Mouse (Mus musculus): ENCODE measurements at regions not wholly inside any gene's neighbourhood (a gene's known extent, or its start where the extent isn't known, plus 50 kb on each side); places are given as distances from the start of the nearest gene placed in this dataset.
A peak's percentile ranks its signal among the peaks of the same experiment; 100 is the strongest.

DNA sequence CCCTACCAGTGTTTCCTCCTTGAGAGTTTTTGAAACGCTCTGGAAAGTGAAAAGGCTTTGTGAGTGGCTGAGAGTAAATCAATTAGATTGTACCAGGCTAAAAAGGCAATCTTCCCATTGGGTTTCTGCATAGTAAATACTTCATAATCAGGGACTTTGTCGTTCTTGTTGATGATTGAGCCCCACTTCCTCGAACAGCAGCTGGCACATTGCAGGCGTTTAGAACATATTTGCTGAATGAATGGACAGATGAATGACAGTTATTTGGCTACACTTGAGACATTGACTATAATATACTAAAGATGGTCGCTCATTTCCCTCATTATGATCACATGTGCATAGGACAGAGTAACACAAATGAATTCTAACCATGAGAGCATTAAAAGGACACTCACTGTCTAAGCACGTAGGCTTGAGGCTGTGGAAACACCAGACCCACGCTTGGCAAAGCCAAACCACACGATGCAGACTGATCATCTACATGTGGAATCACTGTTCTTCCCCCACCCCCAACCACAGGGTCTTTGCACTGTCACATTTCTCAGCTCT, 90.7 kb upstream of the Tyw5 start:
- H3K9ac ChIP-seq (ENCODE audit: low read length) = no peak overlapping the region
- 46% methylated on average over 8 of the region's 8 CpGs for WGBS
- H3K4me3 ChIP-seq (ENCODE audit: low read length) = no peak overlapping the region
- H3K9me3 ChIP-seq (ENCODE audit: control insufficient read depth, low read length) = no peaks in the 10 kb centered on the region
- peak; percentile 20; the same call in 1 of the 2 replicates for ATAC-seq (ENCODE audit: low read depth)
- H3K4me1 ChIP-seq (replicated peaks; ENCODE audit: control insufficient read depth, insufficient read depth, low read length) = no peaks in the 10 kb centered on the region; the same call in 1 of the 2 replicates
- H3K4me2 ChIP-seq (ENCODE audit: low read depth, low read length) = no peak overlapping the region
- no peaks in the 10 kb centered on the region for H3K27me3 ChIP-seq (ENCODE audit: control insufficient read depth, insufficient read depth, low read depth, low read length)
- no peak overlapping the region for H3K27ac ChIP-seq (ENCODE audit: low read length)
- H3K36me3 ChIP-seq (ENCODE audit: control insufficient read depth, insufficient read depth, low read length) = no peaks in the 10 kb centered on the region

DNA sequence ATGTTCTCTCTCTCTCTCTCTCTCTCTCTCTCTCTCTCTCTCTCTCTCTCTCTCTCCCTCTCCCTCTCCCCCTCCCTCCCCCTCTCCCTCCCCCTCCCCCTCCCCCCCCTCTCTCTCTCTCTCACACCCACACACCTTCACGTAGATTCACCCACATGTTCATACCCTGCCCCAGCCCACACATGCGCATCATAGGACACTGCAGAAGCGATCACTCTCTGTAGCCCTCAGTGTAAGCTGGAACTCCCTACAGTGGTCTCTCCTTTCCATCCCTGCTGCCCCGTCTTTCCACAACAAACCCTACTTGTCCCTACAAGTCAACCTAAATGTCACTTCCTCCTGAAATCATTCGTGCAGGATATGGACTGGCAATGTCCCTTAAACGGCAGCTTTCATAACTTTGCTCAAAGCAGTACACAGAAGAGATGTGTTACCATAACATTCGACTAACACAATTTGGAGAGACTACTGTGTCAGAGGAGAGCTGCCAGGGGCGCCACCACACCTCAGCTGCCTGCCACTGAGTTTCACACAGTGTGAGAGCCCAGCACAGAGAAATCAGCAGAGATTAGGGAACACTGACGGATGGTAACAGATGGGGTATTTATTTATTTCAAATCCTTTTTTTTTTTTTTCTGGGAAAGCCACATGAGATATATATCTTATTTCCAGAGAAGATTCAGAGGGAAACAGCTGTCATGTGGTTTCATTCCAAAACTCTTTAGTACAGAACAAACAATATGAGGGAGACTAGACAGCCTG, 103.6 kb upstream of the Tyw5 start:
- no peak overlapping the region for H3K27ac ChIP-seq (ENCODE audit: low read length)
- no peak for ATAC-seq (ENCODE audit: low read depth)
- 52% methylated on average over 9 of the region's 9 CpGs for WGBS

DNA sequence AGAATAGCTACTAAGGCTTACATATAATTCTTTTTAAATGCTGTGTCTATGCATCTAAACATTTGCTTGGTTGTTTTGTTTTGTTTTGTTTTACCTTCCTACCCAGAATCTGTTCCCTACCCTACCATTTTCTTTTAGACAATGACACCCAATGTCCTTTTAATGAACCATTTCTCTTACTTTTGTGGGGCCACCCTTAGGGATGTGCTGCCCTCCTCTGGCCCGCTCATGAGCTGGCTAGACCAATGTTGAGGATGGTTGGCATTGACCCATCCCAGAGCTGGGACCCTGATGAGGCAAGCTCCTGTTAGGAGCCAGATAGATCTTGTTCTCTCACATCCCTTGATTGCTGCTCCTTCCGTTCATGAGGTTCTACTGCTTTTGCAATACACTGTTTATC, 105.0 kb upstream of the Tyw5 start:
- H3K27ac ChIP-seq (ENCODE audit: low read length) = no peak overlapping the region
- no peak for ATAC-seq (ENCODE audit: low read depth)
- 82% methylated on average over 2 of the region's 2 CpGs for WGBS

More for the DNA sequence above, 103.6 kb upstream of the Tyw5 start:
- H3K36me3 ChIP-seq (ENCODE audit: control insufficient read depth, insufficient read depth, low read length) = no peaks in the 10 kb centered on the region
- no peaks in the 10 kb centered on the region for H3K9me3 ChIP-seq (ENCODE audit: control insufficient read depth, low read length)
- H3K4me2 ChIP-seq (ENCODE audit: low read depth, low read length) = no peak overlapping the region
- no peak overlapping the region for H3K9ac ChIP-seq (ENCODE audit: low read length)
- H3K27me3 ChIP-seq (ENCODE audit: control insufficient read depth, insufficient read depth, low read depth, low read length) = no peaks in the 10 kb centered on the region
- H3K4me3 ChIP-seq (ENCODE audit: low read length) = no peak overlapping the region
- 0 out of 2 replicates have a peak, but pooled peaks cover 2% of the 10 kb centered on the region for H3K4me1 ChIP-seq (replicated peaks; ENCODE audit: control insufficient read depth, insufficient read depth, low read length)

DNA sequence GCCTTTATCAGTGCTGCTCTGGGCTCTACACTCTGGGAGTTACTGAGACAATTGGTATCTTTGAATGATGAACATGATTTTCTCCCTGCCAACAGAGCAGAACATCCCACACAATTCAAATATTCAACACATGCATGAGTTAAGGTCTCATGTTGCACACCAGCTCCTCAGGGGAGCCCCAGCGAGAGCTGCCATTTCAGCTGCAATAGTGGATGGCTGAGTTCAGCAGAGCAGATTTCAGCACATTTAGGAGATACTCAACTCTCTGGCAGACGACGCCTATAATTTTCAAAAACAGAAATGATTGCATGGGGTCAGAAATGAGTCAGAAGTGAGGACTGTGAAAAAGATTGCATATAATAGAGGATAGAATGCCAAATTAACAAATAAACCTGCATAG, 105.6 kb upstream of the Tyw5 start:
- Histone ChIP-seq H3K4me2 (ENCODE audit: low read depth, low read length) (no peak overlapping the region), H3K9ac (ENCODE audit: low read length) (no peak overlapping the region), H3K27ac (ENCODE audit: low read length) (no peak overlapping the region), H3K4me1 (replicated peaks; ENCODE audit: control insufficient read depth, insufficient read depth, low read length) (0 out of 2 replicates have a peak, but pooled peaks cover 2% of the 10 kb centered on the region), H3K27me3 (ENCODE audit: control insufficient read depth, insufficient read depth, low read depth, low read length) (no peaks in the 10 kb centered on the region), H3K9me3 (ENCODE audit: control insufficient read depth, low read length) (no peaks in the 10 kb centered on the region), H3K4me3 (ENCODE audit: low read length) (no peak overlapping the region), H3K36me3 (ENCODE audit: control insufficient read depth, insufficient read depth, low read length) (no peaks in the 10 kb centered on the region)
- no peak for ATAC-seq (ENCODE audit: low read depth)
- 76% methylated on average over 3 of the region's 3 CpGs for WGBS

More for the DNA sequence above, 105.0 kb upstream of the Tyw5 start:
- H3K4me3 ChIP-seq (ENCODE audit: low read length) = no peak overlapping the region
- H3K27me3 ChIP-seq (ENCODE audit: control insufficient read depth, insufficient read depth, low read depth, low read length) = no peaks in the 10 kb centered on the region
- H3K9ac ChIP-seq (ENCODE audit: low read length) = no peak overlapping the region
- H3K4me1 ChIP-seq (replicated peaks; ENCODE audit: control insufficient read depth, insufficient read depth, low read length) = 0 out of 2 replicates have a peak, but pooled peaks cover 2% of the 10 kb centered on the region
- no peak overlapping the region for H3K4me2 ChIP-seq (ENCODE audit: low read depth, low read length)
- H3K9me3 ChIP-seq (ENCODE audit: control insufficient read depth, low read length) = no peaks in the 10 kb centered on the region
- H3K36me3 ChIP-seq (ENCODE audit: control insufficient read depth, insufficient read depth, low read length) = no peaks in the 10 kb centered on the region

DNA sequence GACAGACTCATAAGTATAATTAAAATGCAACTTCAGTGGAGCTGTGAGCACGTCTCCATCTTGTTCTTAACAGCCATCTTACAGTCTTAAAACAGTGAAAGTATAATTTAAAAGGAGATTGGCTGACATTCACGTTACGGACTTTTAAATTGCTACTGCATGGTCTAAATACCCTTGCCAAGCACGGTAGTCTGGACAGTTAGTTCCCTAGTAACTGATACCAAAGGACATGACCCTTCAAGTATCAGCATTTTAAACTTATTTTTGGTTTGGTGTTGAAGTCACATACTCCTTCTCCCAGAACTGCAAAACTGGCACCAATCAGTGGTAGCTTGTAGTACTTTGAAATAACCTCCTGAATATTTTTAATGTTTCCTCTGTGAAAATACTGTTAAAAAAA, 119.1 kb upstream of the Tyw5 start:
- Histone ChIP-seq H3K27ac (ENCODE audit: low read length) (no peak overlapping the region), H3K4me1 (replicated peaks; ENCODE audit: control insufficient read depth, insufficient read depth, low read length) (peaks cover 2% of the 10 kb centered on the region; the same call in 1 of the 2 replicates), H3K9me3 (ENCODE audit: control insufficient read depth, low read length) (no peaks in the 10 kb centered on the region), H3K4me2 (ENCODE audit: low read depth, low read length) (no peak overlapping the region), H3K4me3 (ENCODE audit: low read length) (no peak overlapping the region), H3K27me3 (ENCODE audit: control insufficient read depth, insufficient read depth, low read depth, low read length) (no peaks in the 10 kb centered on the region), H3K36me3 (ENCODE audit: control insufficient read depth, insufficient read depth, low read length) (no peaks in the 10 kb centered on the region), H3K9ac (ENCODE audit: low read length) (no peak overlapping the region)
- ATAC-seq (ENCODE audit: low read depth) = no peak
- 63% methylated on average over 4 of the region's 4 CpGs for WGBS

DNA sequence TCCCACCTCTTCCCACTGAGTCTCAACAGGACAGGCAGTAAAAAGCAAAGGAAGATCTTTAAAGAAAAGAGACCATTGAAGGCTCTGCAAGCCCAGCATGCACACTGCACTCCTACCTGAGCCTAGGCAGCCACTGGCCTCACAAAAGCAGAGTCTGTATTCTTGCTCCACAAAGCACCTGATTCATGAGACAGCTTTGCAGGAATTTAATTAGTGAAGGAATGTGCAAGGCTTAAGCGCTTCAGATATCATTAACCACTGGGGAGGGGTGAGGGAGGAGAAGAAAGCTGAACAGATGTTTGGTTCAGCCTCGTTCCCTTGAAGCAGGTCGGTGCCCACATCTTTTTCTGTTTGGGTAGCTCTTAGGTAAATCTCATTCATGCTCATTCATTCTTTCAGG, 121.8 kb upstream of the Tyw5 start:
- H3K27me3 ChIP-seq (ENCODE audit: control insufficient read depth, insufficient read depth, low read depth, low read length) = no peaks in the 10 kb centered on the region
- no peak overlapping the region for H3K4me3 ChIP-seq (ENCODE audit: low read length)
- H3K27ac ChIP-seq (ENCODE audit: low read length) = no peak overlapping the region
- 38% methylated on average over 3 of the region's 3 CpGs for WGBS
- no peak overlapping the region for H3K9ac ChIP-seq (ENCODE audit: low read length)
- no peaks in the 10 kb centered on the region for H3K36me3 ChIP-seq (ENCODE audit: control insufficient read depth, insufficient read depth, low read length)
- H3K4me1 ChIP-seq (replicated peaks; ENCODE audit: control insufficient read depth, insufficient read depth, low read length) = peaks cover 2% of the 10 kb centered on the region; the same call in 1 of the 2 replicates
- H3K9me3 ChIP-seq (ENCODE audit: control insufficient read depth, low read length) = no peaks in the 10 kb centered on the region
- ATAC-seq (ENCODE audit: low read depth) = no peak
- H3K4me2 ChIP-seq (ENCODE audit: low read depth, low read length) = no peak overlapping the region

DNA sequence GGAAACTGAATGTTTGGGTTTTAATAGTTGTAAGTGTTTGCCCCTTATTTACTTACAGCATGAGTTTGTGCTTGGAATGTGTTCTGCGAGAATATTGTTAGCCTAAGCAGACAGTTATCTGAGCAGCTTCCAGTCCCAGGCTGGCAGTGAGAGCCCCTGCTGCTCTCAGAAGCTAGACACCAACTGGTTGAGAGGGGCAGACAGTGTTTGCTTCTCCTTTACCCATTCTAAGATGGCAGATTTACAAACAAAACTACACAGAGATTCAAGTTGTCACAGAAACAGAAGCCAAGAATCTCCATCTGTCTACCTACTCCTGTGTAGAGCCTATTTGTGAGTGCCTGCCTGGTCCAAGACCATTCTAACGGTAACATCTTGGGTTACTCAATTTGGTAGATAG, 122.4 kb upstream of the Tyw5 start:
- Histone ChIP-seq H3K9me3 (ENCODE audit: control insufficient read depth, low read length) (no peaks in the 10 kb centered on the region), H3K27me3 (ENCODE audit: control insufficient read depth, insufficient read depth, low read depth, low read length) (no peaks in the 10 kb centered on the region), H3K9ac (ENCODE audit: low read length) (no peak overlapping the region), H3K4me2 (ENCODE audit: low read depth, low read length) (no peak overlapping the region), H3K4me1 (replicated peaks; ENCODE audit: control insufficient read depth, insufficient read depth, low read length) (peaks cover 2% of the 10 kb centered on the region; the same call in 1 of the 2 replicates), H3K4me3 (ENCODE audit: low read length) (no peak overlapping the region), H3K36me3 (ENCODE audit: control insufficient read depth, insufficient read depth, low read length) (no peaks in the 10 kb centered on the region), H3K27ac (ENCODE audit: low read length) (no peak overlapping the region)
- no peak for ATAC-seq (ENCODE audit: low read depth)
- 58% methylated on average over 2 of the region's 2 CpGs for WGBS

DNA sequence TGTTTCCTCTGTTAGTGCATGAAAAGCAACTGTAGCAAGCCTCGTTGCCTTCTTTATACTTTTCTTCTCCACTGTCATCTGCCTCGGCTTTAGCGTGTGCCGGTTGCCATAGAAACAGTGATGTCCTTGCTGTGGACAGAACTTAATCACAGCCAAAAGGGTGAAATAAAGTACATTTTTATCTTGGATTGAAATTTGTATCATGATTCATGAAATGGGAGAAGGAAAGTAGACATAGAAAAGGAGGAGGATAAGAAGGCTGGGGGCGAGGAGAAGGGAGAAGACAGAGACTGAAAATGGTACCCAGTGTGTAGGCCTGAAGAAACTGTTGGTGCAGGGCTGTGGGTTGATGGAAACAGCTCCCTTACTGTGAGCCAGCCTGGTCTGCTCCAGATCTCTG, 130.5 kb upstream of the Tyw5 start:
- H3K4me1 ChIP-seq (replicated peaks; ENCODE audit: control insufficient read depth, insufficient read depth, low read length) = no peaks in the 10 kb centered on the region
- ATAC-seq (ENCODE audit: low read depth) = no peak
- H3K9ac ChIP-seq (ENCODE audit: low read length) = no peak overlapping the region
- no peaks in the 10 kb centered on the region for H3K36me3 ChIP-seq (ENCODE audit: control insufficient read depth, insufficient read depth, low read length)
- H3K27ac ChIP-seq (ENCODE audit: low read length) = no peak overlapping the region
- no peaks in the 10 kb centered on the region for H3K9me3 ChIP-seq (ENCODE audit: control insufficient read depth, low read length)
- no peaks in the 10 kb centered on the region for H3K27me3 ChIP-seq (ENCODE audit: control insufficient read depth, insufficient read depth, low read depth, low read length)
- WGBS = 74% methylated on average over 5 of the region's 5 CpGs
- no peak overlapping the region for H3K4me3 ChIP-seq (ENCODE audit: low read length)
- no peak overlapping the region for H3K4me2 ChIP-seq (ENCODE audit: low read depth, low read length)

DNA sequence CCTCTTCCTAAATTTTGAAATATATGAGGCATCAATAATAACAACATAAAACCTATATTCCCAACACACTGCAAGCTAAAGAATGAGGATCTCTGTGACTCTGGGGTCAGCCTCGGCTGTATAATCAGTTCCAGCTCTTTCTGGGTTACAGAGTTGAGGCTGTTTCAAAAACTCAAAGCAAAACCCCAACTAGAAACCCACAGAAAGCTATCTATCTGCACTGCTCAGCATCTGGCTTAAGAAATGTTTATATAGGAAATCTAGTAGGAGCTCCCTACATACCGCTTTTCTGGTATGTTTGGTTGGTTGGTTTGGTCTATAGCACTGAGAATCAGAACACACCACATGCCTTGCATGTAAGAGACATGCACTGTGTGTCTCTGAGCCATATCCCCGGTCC, 137.8 kb upstream of the Tyw5 start:
- H3K4me3 ChIP-seq (ENCODE audit: low read length) = no peak overlapping the region
- WGBS = 60% methylated on average over 3 of the region's 3 CpGs
- 0 out of 2 replicates have a peak, but pooled peaks cover 3% of the 10 kb centered on the region for H3K4me1 ChIP-seq (replicated peaks; ENCODE audit: control insufficient read depth, insufficient read depth, low read length)
- ATAC-seq (ENCODE audit: low read depth) = no peak
- no peak overlapping the region for H3K9ac ChIP-seq (ENCODE audit: low read length)
- H3K9me3 ChIP-seq (ENCODE audit: control insufficient read depth, low read length) = no peaks in the 10 kb centered on the region
- no peaks in the 10 kb centered on the region for H3K27me3 ChIP-seq (ENCODE audit: control insufficient read depth, insufficient read depth, low read depth, low read length)
- H3K4me2 ChIP-seq (ENCODE audit: low read depth, low read length) = no peak overlapping the region
- H3K36me3 ChIP-seq (ENCODE audit: control insufficient read depth, insufficient read depth, low read length) = no peaks in the 10 kb centered on the region
- no peak overlapping the region for H3K27ac ChIP-seq (ENCODE audit: low read length)
